Mouse (Mus musculus): Measurements from ENCODE around the gene Galntl6.

Galntl6 gene

DNA sequence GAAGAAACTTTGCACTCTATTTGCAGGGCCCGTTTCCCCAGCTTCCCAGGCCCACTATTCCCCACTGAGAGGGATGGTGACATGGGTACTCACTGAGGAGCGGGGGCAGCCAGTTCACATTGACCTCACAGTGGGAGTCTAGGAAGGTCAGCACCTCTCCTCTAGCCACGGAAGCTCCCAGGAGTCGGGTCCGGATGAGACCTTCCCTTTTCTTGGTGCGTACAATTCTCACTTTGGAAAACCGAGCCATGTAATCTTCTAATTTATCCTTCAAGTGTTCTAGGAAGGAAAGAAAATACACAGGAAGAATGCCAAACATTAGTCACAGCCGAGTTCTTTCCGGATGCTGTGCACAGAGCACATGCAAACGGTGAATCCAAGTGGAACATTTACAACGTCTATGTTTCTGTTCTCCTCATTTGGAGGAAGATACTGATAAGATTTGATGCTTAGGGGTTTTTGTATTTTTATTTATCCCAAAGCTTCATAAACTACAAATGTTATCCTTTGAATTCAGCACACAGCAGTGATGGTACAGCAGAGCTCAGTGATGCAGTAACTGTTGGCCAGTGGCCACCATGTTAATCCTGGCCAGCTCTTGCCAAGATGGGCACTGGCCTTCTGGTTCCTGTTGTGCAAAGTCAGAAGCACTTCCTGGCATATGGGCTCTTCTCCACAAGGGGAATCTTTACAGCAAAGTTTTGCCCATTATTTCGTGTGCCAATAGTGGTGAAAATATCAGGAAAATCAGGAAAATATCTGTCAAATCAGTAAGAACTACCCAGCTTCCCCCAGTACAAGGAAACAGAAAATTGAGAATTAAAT is 949.9 kb downstream of the Galntl6 start:
- DNase-seq (ENCODE audit: extremely low spot score): peak; percentile 29

DNA sequence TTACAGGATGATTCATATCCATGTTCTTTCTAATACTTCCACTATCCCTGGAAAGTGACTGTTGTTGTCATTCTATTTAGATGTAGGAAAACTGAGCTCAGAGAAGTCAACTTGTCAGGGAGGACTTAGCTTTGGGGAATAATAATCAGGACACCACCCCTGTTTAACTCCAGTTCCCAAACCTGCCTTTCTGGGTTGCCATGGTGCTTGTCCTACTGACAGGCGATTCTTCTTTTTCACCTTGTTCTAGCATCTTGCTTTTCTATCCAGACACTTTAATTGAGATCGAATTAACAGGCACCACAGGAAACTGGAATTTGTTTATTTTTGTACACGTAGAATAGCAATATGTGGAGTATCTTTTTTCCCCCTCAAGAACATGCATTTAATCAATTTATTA is 953.3 kb downstream of the Galntl6 start:
- DNase-seq (ENCODE audit: extremely low spot score): no peak

DNA sequence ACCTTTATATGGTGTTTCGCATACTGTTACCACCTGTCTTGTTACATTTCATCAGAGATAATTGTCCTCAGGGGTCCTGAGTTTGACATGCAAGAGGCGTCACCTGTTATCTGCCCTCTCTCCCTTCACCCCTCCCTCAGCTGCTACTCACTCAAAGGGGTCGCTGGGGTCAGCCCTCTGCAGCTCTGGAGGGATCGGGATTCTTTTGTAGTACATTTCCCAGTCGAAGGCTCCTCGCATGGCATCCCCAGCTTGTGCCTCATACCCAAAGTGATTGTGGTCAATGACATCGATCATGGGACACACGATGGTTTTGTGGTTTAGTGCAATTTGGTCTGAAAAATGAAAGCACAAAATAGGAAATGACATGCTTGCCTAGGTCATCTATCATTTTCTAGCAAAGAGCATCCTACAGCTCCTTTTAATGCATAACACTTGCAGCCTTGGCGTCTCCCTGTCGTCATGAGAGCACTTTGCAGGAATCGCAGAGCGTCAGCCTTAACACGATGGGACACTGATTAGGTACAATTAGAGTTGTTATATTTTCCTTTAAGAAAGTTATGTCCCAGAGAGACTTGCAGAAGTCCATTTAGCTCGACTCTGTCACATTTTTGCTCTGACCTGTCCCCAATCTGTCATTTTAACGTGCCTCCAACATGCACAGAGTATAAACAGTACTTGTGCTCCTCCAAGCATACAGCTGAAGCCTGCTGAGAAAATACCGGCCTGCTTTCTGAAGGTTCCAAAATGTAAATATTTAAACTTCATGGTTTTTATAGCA is 954.1 kb downstream of the Galntl6 start:
- DNase-seq (ENCODE audit: extremely low spot score): peak; percentile 63

GRCm38 (mm10) chr8:57955501-57955900 is 956.9 kb downstream of the Galntl6 start:
- no peak for DNase-seq (ENCODE audit: extremely low spot score)

DNA sequence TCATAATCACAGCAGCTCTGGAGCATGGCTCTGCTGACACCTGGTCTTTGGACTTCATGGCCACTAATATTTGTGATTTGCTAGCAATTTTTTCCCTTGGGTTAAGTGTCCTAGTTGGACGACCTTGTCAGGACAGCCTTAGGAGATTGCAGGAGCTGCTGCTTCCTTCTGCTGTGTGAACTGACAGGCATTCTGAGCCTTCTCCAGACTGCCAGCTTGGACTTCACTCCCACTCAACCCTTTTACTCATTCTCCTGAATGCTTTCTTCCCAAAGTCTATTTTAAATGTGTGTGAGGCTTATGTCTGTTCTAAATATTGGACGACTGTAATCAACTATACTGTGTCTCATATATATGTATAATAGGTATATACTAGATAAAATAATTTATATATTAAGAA is 971.3 kb downstream of the Galntl6 start:
- no peak for DNase-seq (ENCODE audit: extremely low spot score)

GRCm38 (mm10) chr8:57939856-57940420 is 972.5 kb downstream of the Galntl6 start:
- DNase-seq (ENCODE audit: extremely low spot score): no peak

DNA sequence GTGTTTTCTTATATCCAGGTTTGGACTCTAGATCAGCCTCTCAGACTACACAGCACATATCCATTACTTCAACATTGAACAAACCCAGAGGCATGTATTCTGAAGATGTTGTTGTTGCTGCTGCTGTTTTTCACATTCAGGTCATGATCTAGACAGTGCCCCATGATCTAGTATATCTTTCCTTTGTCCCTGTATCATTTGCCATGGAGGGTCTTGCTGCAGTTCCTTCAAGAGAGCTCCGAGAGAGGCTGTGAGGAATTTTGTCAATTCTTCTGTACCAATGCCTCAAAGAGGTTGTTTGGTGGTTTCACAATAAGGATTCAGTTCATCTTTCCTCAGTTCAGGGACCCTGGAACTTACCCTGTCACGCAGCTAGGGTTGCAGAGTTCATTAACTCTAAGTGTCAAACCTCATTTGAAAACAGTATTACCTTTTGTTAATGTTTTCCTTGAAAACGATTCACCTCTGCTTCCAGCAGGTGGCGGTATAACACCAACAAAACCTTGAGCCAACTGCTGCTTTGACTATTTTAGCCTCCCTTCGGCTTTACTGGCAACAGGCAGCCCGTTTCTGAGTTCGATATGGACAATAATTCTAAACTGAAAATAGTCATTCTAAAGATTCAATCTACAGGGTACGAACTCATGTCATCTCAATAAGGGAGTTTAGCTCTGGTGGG is 973.1 kb downstream of the Galntl6 start:
- DNase-seq (ENCODE audit: extremely low spot score): peak; percentile 64

GRCm38 (mm10) chr8:57927074-57927473 is 985.4 kb downstream of the Galntl6 start:
- DNase-seq (ENCODE audit: extremely low spot score): no peak

- DNase-seq (ENCODE audit: extremely low spot score): peak; percentile 17
Measured at GRCm38 (mm10) chr8:57923556-57923955, 988.9 kb downstream of the Galntl6 start.

- no peak for DNase-seq (ENCODE audit: extremely low spot score)
Measured at GRCm38 (mm10) chr8:57923130-57923529, 989.3 kb downstream of the Galntl6 start.

GRCm38 (mm10) chr8:57922214-57923070 is 990.0 kb downstream of the Galntl6 start:
- DNase-seq (ENCODE audit: extremely low spot score): no peak

DNA sequence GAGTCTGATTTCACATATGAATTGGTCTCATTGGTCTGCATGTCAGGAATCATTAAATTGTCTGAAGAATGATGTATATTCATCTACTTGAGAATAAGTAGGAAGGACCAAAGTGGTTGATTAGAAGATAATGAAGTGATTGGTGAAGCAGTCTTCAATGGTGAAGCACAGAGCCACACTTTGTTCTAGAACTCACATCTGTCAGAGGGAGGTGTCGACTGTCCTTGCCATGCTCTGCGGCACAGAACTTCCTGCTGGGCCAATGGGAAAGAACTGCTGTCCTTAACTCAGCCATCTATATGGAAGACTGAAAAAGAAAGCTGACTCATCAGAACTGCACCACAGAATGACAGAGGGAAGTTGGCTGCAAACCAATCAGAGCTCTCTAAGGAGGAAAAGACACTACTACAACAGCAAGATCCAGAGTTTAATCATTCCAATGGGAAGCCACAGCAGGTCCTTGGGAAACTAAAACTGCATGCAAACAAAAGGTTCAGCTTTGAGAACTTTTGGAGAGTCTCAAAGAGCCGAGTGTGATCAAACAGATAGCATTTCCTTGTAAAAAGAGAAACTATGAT is 992.0 kb downstream of the Galntl6 start:
- DNase-seq (ENCODE audit: extremely low spot score): no peak

DNA sequence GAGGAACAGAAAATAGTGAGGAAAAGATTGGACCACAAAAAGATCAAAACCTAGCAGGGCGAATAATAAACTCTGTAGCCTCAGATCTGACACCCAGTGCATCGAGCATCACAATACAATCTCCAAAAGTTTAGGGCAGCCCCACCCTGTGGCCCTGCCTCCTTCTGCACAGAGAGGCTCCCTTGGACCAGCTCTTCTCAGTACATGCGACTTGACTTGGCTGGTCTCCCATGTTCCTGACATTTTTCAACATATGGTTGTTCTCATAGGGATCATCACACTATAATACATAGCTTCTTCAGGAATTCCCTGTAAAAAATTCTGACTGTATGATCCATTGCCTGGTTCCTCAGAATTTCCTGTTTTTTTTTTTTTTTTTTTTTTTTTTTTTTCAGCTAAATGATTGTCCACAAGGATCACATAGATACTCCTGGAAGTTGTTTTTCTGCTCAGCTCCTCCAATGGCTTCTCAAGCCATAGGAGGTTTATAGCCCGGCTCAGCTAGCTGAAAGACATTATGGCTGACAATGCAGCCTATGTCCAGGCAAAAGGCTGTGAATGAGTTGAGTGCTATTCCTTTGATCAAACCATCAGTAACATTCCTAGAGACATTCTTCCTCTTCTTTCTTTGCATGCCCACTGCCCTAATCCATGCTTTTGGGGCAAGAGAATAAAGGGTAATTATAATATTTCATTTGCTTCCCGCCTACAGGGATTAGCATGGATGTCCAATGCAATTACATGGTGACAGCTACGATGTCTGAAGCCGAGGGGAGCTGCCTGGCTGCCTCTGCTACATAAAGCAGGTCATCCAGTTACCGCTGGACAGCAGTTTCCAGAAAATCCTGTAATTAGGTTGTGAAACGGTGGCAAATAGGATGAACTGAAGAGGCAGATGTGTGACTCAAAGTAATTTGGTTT is 993.5 kb downstream of the Galntl6 start:
- DNase-seq (ENCODE audit: extremely low spot score): peak; percentile 28

DNA sequence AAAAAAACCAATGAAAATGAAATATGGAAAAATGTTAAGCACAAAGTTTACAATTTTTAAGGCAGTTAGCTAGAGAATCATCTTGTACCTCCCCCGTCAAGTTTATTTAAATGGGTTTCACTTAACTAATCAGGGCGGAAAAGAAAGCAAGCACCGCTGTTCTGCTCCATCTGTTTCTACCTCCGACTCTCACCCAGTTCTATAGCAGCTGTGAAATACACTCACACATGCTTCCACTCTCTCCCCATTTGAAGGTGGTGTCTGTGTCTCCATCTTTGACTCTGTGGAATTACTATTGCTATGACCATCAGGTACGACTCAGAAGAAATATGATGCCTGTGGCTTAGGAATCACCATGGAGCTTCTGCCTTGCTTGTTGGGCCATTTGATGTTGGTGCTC is 1019.1 kb downstream of the Galntl6 start:
- DNase-seq (ENCODE audit: extremely low spot score): no peak

DNA sequence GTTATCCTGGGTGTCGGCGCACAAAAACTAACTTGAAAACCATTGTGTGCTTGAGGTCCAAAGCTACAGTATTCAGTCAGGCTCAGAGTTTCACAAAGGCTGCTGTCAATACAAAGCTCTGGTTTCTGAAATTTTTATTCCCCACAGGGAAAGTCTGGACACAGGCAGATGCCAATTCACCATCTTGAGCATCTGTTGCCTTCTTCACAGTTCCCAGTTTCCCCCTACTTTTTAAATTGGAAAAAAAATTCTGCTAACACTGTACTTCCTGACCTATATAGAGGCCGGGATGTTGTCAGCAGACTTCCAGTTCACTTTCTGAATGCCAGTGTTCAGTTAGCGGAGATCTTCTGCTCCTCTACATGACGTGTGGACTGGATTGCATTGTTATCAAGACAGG is 1020.3 kb downstream of the Galntl6 start:
- no peak for DNase-seq (ENCODE audit: extremely low spot score)

DNA sequence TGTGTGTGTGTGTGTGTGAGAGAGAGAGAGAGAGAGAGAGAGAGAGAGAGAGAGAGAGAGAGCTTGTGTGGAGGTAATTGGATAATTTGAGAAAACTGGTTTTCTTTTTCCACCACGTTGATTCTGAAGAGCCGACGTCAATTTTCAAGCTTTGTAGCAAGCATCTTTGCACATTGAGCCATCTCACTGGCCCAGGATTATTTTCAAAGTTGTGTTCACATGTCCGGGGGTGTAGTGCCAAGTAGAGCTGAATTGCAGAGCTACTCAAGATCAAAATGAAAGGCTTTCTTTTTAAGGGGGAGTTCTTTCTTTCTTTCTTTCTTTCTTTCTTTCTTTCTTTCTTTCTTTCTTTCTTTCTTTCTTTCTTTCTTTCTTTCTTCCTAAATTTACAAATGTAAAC is 1022.3 kb downstream of the Galntl6 start:
- no peak for DNase-seq (ENCODE audit: extremely low spot score)

DNA sequence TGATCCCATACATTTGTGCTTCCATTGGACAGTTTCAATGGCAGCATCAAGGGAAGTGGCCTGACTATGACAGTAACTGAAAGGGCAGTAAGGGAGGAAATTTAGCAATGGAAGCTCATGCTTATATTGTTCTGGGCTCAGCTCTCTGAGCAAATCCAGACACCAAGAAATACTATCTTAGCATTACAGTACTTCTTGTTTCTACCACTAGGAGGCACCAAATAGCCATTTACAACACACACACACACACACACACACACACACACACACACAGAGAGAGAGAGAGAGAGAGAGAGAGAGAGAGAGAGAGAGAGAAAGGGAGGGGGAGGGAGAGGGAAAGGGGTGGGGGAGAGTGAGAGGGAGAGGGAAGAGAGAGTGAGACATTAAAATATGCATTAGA is 1023.6 kb downstream of the Galntl6 start:
- DNase-seq (ENCODE audit: extremely low spot score): no peak

DNA sequence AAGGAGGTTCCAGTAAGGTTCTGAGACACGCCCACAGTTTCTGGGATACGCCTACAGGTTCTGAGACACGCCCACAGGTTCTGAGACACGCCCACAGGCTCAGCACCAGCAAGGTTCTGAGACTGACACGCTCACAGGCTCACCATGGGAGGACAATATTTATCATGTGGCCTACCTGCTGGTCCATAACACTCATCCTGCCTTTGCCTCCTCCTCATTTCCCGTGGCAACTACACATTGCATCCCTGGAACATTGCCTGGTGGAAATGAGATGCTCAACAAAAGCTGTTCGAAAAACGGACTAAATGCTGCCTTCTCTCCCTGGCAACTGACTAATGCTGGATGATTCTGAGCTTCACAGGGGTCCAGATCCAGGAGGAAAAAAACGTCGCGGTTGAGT is 1033.0 kb downstream of the Galntl6 start:
- DNase-seq (ENCODE audit: extremely low spot score): no peak

DNA sequence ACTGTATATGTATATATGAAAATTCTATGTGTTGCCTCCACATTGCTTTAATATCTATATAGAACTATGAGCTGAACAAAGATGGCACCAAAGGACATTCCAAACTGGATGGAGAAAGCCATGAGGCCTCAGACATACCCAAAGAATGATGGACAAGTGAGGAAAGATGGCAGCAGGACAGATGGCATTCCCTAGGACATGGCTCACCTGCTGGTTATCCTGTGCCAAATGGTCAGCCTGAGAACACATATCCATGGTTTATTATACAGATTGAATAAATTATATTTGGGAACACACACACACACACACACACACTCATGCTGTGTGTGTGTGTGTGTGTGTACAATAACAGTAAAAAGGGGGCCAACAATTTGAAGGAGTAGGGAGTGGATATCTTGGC is 1063.4 kb downstream of the Galntl6 start:
- DNase-seq (ENCODE audit: extremely low spot score): no peak

DNA sequence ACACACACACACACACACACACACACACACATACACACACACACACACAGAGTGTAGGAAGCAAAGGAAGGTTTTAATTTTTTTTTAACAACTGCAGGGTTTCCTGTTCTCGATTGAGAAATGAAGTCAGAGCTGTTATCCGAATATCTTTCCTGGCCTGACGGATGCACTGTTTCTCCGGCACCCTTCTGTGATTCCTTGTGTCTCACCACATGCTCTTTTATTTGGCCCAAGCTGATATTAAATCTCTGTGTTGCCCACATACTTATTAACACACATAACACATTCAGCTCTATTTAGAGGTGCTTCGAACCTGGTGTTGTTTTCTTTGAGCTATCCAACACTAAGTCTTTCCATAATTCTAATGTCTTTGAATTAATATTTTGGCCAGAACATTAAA is 1069.0 kb downstream of the Galntl6 start:
- no peak for DNase-seq (ENCODE audit: extremely low spot score)

All from embryo, embryonic 9.5 days (tissue).